Mouse (Mus musculus): ENCODE results near the gene Lrrc4.

Gene Lrrc4

DNA sequence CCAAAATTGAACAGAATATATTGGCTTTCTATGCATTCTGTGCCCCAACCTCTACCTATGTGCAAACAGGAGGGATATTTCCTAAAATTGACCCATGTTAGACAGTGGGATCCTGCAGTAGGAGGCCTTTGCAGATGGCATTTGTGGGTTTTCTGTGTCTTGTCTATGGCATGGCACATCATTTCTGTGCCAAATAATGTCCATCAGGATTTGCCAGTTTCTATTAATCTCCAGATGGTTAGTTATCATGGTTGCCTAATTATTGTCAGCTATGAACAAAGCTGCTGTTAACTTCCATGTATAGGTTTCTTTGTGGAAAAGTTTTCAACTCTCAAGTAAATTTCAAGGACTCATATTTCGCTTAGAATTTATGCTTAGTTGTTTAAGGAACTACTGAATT is 164.0 kb downstream of the Lrrc4 start:
- DNase-seq (ENCODE audit: low spot score), result no peak

DNA sequence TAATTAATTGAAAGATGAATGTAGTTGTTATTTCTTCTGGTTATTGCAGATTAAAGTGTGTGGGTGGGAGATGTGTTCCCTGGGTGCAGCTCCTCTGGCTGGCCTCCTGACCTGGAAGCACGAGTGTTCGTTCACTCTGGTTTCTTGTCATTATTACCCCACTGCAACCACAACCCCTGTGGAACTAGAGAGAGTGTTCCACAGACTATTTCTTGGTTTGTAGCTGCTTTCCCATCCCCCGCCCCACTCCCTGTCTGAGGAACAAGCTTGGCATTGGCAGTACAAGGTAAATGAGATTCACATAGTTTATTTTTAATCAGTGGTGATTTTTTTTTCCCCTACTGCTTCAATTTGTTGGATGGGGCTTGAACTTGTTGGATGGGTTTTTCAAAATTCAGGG is 166.8 kb downstream of the Lrrc4 start:
- DNase-seq (ENCODE audit: low spot score), result no peak

DNA sequence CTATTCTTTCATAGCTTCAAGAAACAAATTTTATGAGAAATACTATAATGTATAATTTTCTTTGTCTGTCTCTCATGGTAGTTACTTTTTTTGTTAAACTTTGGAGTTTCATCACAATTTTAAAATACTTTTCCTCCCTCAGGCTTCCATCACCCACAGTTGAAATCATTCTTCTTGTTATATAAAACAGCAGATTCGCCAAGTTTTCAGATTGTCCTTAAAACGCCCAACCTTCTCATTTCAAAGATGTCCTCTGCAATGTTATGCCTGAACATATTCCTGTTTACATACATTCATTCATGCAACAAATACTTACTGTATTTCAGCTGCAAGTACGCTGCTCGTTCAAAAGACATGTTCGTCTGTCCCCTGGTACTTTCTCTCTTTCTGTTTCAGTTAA is 167.9 kb downstream of the Lrrc4 start:
- DNase-seq (ENCODE audit: low spot score), result no peak

- no peak for DNase-seq (ENCODE audit: low spot score)
Observed at GRCm38 (mm10) chr6:28663004-28663403, 168.5 kb downstream of the Lrrc4 start.

DNA sequence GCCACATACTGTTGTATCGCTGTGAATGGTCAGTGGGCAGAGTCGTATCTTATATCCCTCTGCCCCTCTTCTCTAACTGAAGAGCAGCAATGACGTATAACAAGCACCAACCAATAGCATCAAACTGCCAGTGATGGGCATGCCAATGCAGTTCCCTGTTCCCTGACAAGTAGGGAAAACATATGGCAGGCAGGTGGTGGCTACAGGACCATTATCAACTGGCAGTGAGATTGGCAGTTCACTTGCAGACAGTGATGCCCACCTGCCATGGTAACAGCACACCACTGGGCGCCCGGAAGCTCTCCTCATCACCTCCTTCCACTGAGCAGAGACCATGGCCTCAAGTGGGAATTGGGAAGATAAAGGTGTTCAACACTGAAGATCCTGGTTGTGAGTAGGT is 175.0 kb downstream of the Lrrc4 start:
- no peak for DNase-seq (ENCODE audit: low spot score)

GRCm38 (mm10) chr6:28645231-28645630 is 186.3 kb downstream of the Lrrc4 start:
- DNase-seq (ENCODE audit: low spot score), result no peak

DNA sequence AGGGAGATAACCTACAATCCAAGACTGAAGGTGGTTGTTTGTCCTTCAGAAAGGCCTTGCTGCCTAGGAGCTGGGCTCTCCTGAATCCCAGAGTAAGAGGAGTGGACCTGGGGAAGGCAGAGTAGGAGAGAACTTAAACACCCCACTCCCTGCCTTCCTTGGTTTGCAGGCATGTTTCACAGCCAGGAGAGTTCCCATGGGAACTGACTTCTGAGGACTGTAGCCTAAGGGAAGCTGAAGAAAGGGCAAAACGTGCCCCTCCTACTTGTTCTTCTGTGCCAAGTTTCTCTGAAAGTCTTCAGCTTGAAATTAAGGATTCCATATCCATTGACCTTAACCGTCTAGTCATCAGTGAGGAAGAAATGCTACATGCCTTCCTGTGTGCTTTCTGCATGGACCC is 188.6 kb downstream of the Lrrc4 start:
- DNase-seq (ENCODE audit: low spot score), result no peak

DNA sequence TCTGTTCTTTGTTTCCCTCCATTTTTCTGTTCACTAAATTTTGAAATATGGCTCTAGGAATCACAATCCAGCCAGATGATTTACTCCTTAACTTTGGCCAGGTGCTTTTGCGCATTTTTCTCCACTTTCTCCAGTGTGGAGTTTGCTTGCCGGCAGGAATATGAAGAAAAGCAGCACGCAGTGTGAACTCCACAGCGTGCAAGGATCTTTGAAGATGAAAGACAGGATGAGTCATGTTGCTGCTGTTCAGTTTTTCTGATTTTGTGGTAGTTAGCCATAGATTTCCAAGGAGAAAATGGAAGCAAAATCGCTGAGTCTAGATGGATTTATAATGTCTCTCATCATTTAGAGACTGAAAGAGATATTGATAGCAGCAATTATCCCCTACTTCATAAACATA is 191.5 kb downstream of the Lrrc4 start:
- no peak for DNase-seq (ENCODE audit: low spot score)

DNA sequence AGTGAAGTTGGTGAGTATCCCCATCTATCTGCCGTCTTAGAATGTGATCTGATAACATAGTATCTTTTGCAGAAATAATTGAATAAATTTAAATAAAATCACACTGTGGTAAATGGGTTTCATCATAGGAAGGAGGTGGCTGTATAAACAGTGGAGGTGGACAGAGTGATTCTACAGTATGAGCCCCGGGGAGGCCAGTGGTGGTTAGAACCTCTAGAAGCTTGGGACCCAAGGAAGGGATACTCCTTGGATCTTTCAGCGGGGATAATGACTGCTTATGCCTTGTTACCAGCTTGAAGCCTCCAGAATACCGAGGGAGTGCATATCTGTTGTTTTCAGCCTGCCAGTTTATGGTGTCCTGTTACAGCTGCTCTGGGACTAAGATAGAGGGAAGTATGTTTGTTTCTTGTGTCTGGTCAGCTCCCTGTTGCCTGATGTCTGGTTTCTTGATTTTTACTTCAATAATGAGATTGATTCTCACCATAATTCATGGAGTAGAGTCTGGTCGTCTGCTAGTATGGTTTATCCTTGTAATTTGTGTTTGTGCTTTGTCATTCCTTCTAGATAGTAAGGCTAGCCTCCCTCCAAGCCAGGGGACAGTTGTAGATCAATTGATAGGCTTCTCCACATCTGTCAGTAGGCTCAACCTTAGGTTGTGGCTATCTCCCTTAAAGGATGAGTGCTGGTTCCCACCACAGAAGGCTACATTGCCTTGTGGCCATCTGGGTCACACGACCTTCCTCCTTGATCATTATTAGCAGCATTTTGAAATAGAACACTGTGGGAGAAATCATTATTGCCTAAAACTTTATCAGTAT is 195.8 kb downstream of the Lrrc4 start:
- DNase-seq (ENCODE audit: low spot score), result no peak

GRCm38 (mm10) chr6:28635092-28635491 is 196.5 kb downstream of the Lrrc4 start:
- no peak for DNase-seq (ENCODE audit: low spot score)

DNA sequence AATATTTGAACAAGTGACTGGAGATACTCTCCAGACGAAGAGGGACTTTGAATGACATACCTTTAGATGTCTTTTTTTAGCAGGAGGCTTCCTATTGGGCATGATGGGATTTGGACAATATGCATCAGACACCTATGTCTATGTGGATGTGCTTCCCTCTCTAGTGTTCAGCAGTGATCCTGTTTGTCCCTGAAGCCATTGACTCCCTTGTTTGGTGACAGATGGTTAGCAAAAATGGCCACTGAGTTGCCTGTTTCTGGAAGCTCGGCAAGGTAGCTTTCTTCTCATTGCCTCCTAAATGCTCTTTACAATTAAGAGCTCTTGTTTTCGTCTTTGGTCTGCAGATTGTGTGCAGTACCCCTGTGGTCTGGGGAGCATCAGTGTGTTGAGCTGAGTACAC is 197.9 kb downstream of the Lrrc4 start:
- no peak for DNase-seq (ENCODE audit: low spot score)

DNA sequence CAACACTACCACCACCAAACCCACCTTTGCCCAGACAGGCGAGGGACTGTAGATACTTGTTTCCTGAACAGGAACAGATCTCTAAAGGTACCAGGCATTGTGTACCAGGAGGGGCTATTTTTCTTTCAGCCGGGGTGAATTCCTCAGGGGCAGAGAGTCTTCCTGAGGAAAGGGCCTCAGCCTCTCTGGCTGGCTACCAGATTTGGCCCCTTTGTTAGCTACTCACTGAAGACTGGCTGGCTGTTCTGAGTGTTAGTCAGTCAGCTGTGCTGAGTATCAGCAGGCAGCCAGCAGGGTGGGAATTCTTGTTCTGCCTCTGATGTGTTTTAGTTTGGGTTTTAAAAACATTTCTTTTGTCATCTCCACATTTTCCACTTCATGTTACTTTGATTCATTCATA is 198.4 kb downstream of the Lrrc4 start:
- no peak for DNase-seq (ENCODE audit: low spot score)

DNA sequence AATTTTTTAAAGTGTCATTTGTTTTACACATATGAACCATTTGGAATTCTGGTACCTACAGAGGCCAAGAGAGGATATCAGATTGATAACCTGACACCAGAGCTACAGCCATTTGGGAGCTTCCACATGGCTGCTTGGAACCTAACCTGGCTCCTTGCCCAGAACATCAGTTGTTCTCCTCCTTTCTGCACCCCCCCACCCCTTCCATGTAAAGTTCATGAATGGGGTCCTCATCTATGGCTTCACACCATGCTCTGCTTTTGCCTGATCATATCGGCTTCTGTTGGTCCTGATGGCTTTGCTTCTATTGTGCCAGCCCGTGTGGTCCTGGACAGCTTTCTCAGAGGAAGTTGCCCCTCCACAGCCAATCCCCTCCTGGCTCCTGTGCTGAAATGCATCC is 200.6 kb downstream of the Lrrc4 start:
- no peak for DNase-seq (ENCODE audit: low spot score)

DNA sequence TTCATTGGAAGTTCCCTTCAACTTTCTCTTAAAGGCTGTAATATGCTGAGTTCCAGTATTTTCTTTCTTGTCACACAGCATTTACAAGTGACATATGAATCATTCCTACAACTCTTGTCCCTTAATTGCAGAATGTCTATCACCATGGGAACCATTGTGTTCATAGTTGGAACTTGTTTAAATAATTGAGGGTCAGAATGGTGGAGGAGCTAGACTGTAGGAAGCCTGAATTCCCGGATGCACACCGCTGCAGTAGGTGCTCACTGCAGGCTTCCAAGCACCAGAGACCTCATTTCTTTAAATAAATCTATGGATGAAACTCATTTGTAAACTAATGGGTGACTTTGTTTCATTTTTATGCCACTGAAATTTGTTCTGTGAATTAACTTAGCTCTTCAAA is 201.7 kb downstream of the Lrrc4 start:
- DNase-seq (ENCODE audit: low spot score), result peak; percentile 32

DNA sequence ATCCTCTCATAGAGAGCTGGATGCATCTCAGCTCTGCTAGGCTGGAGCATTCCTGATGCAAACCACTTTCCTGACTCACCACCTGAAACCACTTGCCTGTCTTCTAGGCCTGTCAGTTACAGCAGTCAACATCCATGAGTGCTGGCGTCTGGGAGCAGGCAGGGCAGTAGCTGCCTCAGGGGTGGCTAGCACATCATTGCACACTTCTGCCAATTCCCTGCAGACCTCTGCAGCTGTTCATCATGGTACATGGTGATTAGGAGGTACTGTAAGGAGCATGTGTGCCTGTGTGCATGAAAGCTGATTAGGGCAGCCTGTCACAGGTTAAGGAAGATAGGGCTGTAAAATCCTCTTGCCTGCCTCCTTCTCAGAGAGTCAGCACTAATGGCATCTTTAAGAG is 203.1 kb downstream of the Lrrc4 start:
- DNase-seq (ENCODE audit: low spot score), result no peak

DNA sequence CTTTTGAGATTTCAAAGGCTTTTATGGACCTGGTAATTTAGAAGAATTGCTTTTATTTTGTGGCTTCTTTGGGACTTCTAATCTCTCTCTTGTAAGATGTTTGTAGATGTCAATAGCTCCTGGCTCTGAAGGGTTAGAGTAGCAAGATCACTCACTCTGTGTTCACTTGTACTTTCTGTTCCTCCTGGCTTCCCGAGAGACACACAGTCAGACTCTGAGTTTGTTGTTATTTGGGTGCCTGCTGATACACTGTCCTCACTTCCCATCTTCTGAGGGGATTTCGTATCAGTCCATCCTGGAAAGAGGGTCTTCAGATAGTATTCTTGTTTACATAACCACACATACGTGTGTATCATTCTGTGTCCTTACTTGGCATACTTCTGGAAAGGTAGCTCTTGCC is 208.6 kb downstream of the Lrrc4 start:
- no peak for DNase-seq (ENCODE audit: low spot score)

GRCm38 (mm10) chr6:28622522-28622921 is 209.0 kb downstream of the Lrrc4 start:
- no peak for DNase-seq (ENCODE audit: low spot score)

- DNase-seq (ENCODE audit: low spot score), result no peak
Observed at GRCm38 (mm10) chr6:28621961-28622360, 209.6 kb downstream of the Lrrc4 start.

DNA sequence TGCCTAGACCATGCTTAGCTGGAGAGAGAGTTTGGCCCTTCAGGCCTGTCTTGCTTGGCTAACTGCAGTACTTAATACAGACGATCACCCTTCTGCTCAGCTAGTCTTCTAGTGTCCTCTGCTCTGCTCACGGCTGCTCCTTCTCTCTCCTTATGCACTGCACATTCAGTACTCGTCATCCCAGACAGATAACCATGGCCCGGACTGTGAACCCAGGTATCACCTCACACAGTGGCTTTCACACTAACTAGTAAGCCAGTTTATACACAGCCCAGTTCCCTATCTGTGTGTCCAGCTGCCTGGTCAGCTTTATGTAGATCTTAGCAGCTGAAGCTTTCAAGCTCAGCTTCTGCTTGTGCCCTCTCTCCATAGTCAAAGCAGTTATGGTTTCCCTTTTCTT is 210.1 kb downstream of the Lrrc4 start:
- no peak for DNase-seq (ENCODE audit: low spot score)

DNA sequence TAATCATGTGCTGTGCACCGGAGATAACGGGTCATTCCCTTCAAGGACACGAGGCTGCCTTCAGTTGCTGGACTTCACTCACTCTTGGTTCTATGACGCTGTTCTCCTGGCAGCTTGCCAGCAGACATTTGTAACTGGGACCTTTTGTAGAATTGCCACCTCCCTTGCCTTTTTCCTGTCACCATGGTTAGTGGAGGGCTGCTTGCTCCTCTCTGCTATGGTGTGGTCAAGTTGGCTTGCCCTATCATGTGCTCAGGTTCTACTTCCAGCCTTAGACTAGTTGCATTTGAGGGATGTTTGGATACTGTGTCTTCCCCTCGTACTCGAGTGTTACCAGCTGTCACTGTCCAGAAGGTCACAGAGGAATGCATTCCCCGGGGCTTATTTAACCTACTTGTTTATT is 212.8 kb downstream of the Lrrc4 start:
- no peak for DNase-seq (ENCODE audit: low spot score)

DNA sequence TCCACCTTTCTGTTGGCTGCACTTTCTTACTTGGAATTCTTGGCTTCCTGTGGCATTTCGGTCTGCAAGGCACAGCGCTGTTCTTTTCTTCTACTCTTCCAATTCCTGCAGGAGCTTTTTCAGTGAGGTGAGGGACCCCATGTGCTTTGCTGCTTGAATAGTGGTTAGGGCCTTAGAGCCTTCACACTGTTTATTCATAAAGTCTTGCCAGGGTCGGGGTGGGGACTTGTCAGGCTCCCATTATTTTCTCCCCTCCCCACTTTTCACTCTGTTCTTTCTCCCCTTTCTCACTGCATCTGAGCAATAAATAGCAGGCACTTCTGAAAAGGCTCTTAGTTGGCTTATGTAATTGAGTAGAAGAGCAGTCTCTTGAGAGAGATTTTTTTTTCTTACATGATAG is 213.2 kb downstream of the Lrrc4 start:
- no peak for DNase-seq (ENCODE audit: low spot score)

- DNase-seq (ENCODE audit: low spot score), result no peak
Observed at GRCm38 (mm10) chr6:28615966-28616365, 215.6 kb downstream of the Lrrc4 start.

- no peak for DNase-seq (ENCODE audit: low spot score)
Observed at GRCm38 (mm10) chr6:28615408-28615807, 216.1 kb downstream of the Lrrc4 start.

DNA sequence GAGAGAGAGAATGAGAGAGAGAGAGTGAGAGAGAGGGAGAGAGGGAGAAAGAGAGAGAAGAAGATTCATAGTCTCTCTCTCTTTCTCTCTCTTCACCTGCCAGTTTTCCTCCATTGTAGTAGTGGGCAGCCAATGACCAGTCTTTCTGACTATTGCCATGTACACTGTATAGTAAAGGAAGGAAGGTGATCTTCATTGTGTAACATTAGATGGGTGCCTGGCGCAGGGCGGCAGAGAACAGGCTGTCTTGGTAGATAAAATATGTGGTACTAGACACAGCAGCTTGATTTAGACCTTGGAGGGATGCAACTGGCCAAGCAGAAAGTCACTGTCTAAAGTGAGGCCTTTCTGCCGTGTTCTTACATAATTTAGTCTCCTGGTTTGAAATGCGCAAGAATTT is 216.7 kb downstream of the Lrrc4 start:
- no peak for DNase-seq (ENCODE audit: low spot score)
